Mouse (Mus musculus) mouse embryonic stem cell (cell line): ENCODE results near the gene Ankrd12.

Experiments used
- in situ Hi-C, 2 experiments: fragments of 300-500 bp; cut with MboI; formaldehyde crosslinking; loops; 1 replicate in 1 of 2; 3 replicates in 1 of 2; pipeline ENCODE4 v1.14.3; 2019 to 2020; ENCODE audit warnings: low sequenced_read_pairs in 2 of 2, low pct_unique_long_range_greater_than_20kb in 1 of 2, mixed read lengths in 1 of 2; ENCODE audit not compliant: unreplicated experiment in 1 of 2

Gene Ankrd12

DNA sequence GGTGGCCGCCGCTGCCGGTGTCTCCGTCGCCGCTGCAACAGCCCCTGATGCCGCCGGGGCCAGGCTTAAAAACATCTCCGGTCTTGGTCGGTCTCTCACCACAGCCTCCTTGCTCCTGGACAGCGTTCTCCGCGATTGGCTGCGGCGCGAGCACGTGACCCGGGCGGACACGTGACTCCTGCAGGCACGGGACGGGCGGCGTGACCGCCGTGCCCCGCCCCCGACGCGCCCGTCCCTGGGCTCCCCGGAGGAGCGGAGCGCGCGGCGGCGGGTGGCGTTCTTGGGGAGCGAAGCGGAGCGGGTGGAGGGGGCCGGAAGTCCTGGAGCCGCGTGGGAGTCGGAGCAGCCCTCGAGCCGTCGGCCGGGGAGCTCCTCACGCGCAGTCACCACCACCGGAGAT lies at the start of gene Ankrd12:
Gene Ankrd12 (minus strand): TSS at position 156 of the 400 bp plus-strand sequence.
- in situ Hi-C loops = no loop called here

DNA sequence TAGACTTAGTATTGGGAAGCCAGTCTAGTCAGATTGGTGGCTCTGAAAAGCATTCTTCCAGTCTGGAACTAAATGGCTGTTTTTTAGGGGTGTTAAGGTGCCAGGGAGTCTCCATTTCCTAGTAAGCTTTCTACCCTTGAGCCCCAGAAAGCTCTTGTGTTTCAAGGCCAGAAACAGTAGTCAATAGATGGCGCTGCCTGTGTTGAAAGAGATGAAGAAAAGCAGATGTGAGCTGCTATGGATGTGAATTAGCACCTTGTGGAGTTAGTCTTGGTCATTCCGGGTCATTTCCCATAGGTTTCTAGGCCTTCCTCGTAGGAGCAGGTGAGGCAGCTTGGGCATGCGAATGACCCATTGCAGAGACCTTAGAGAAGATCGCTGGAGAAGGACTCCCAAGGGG lies 48.3 kb upstream of the Ankrd12 start:
- in situ Hi-C loops = no loop called here

DNA sequence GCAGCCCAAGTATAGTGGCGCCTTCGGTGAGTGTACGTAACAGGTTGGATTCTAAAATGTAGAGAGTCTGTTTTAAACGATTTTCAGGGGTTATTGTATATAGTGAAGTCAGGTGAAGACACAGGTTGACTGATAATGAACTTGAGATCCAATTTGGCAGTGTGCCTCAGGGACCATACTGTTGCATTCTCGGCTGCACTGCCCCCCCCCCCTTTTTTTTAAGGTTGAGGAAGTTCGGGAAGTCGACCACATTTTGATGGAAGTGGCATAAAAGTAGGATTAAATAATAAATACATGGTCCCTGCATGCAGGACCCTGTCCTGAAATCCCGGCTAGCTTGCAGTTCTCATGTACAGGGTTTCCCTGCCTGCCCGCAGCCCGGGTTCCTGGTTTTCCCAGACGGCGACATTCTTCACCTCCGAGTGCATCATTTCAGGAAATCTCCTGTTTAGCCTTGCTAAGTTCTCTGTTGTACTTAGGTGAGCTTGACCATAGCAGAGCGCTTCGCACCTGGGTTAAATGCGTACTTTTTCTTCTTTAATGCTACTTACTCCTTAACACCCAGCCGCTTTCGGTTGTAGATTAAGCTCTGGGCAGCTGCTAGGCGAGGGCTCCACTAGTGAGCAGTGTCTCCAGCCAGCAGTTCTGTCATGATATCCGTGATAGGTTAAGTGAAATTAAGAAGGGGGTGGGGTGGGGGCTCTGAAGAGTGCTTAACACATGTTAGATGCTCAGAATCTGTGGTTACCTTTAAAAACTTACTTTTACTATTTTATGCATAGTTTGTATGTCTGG lies 47.1 kb upstream of the Ankrd12 start:
- in situ Hi-C loops = no loop called here

DNA sequence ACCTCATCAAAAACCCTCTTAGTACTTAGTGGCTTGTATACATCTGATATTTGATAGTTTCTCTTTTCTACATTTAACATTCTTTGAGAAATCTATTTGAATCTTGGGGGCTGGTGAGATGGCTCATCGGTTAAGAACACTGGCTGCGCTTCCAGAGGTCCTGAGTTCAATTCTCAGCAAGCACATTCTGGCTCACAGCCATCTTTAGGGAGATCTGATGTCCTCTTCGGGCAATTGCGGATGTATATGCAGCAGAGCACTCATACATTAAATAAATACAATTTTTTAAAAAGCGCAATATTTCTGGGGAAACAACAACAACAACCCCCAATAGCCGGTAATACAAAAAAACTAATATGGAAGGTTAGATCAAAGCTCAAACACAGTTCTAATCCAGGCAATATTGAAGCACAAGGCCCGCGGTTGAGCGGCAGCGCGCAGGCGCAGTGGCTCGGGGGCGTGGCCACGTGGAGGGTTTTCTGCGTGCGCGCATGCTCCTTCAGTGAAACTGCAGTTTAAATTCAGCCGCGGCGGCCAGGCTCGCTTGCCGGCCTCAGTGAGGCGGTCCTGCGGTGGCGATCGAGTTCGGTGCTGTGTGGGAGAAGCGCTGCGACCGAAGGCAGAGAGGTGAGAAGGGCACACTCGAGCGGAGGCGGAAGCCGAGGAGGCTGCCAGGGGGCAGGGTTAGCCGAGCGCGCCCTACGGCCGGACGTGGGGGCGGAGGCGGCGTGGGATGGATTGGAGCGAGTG lies 46.4 kb upstream of the Ankrd12 start, which contains the start of gene Ddx11:
Gene Ddx11 (plus strand): TSS at position 455 of the 750 bp plus-strand sequence.
- in situ Hi-C loops = no loop called here

DNA sequence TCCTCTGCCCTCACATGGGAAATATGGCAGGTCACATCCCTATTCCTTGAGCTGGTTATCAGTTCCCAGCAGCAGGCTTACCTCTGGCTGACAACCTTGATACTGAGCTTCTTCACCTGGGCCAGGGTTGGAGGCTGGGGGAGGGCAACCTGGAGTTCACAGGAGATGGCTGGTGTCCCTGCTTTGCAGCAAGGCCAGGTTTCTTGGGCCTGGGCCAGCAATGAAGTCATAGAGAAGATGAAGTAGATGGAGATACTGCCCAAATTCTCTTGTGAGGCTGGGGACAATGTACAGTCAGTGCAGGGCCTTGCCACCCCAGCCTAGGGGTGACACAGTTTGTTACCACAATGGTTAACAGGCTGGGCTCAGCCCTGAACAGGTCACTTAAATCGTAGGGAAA lies 43.8 kb upstream of the Ankrd12 start:
- in situ Hi-C loops = no loop called here

DNA sequence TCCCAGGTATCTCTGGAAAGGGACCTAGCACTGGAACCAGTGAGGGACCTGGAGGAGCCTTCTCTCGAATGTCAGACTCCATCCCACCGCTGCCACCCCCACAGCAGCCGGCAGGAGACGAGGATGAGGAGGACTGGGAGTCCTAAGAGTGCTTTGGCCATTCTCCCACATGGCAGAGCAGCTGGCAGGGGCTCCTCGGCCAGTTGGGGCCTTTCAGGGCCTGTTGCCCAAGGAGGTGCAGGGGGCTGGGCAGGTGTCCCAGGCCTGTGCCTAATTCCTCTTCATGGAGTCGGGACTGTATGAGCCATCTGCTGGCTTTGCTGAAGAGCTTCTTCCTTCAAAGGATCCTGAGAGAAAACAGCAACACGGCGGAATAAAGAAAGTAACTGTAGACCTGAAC lies 42.1 kb upstream of the Ankrd12 start:
- in situ Hi-C loops = no loop called here

DNA sequence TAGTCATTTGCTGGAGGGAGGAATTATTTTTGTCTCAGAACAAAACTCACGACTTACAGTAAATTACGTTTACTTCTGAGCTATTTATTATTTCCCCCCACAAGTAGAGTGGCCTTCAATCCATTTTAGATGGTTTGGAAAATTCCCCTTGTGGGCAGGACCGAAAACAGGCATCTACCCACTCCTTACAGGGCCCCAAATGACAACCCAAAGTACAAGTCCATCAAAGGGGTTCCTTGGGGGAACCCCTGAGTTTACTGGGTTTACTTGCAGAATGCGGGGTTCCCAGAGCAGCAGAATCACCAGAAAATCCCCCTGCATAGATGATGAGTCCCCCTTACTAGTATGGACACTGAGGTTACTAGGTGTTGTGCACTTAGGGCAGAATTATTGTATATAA lies 35.3 kb upstream of the Ankrd12 start:
- in situ Hi-C loops = no loop called here

DNA sequence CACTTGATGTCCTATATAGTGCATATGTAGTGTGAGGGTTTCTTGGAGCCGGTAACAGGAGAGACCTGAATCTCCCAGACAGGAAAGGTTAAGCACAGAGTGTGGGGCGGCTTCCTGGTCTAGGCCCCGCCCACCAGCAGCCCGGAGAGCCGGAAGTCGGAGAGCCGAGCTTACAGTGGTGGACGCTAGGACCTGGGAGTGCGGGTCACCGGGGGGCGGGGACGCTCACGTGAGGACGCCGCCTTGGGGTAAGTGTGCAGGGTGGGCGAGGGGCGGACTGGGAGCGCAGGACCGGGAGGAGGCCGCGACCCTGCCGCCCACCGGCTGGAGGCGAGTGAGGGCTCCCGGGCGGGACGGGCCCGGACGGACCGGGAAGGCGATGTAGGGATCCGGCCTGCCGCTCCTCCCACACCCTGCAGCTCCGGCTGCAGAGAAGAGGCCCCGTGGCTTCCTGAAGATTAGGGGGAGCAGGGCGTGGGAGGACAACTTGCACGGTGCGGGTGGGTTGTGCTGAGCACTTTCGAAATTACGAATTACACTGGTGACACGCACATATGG lies 34.6 kb upstream of the Ankrd12 start, which contains the start of gene Washc1:
Gene Washc1 (plus strand): TSS at position 144 of the 558 bp plus-strand sequence.
- in situ Hi-C loops = no loop called here

DNA sequence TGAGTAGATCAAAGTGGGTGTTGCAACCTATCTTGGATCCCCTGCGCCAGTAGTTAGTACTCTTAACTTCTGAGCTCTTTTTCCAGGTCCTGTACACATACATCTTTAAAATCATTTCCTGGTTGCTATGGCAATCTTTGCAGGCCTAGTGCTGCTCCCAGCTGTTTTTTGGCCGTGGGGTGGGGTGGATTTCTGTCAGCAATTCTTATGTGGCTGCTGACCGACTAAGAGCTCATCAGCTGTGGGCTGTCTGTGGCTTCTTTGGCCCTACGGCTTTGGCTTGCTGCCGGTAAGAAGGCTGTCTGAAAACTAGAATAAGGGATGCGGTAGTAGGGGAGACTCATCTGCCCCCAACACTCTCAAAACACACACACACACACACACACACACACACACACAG lies 33.9 kb upstream of the Ankrd12 start:
- in situ Hi-C loops = no loop called here

DNA sequence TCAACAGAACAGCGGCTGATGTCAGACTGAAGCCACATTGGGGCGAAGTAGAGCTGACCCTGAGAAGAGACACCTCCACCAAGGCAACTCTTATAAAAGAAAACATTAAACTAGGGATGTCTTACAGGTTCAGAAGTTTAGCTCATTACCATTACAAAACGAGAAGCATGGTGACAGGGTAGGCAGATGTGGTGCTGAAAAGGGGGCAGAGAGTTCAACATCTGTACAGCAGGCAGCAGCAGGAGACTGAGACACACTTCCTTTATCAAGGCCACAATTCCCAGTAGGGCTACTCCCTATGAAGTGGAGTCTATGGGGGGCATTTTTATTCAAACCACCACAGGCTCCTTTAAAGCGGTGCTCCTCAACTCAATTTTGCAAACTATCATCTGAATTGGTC lies 31.3 kb upstream of the Ankrd12 start:
- in situ Hi-C loops = no loop called here

DNA sequence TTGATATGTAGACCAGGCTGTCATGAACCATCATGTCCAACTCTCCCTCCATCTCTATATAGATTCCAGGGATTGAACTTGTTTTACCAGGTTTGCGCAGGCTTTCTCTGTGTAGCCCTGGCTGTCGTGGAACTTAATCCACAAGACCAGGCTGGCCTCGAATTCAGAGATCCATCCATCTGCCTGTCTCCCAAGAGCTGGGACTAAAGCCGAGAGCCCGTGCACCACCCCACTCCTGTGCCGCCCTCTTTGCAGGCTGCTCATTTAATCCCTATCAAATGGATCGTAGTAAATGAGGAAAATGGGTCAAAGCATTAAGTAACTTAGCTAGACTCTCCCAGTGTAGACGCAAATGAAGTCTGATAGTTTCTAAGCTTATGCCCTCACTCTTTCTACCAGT lies 30.6 kb upstream of the Ankrd12 start:
- in situ Hi-C loops = no loop called here

DNA sequence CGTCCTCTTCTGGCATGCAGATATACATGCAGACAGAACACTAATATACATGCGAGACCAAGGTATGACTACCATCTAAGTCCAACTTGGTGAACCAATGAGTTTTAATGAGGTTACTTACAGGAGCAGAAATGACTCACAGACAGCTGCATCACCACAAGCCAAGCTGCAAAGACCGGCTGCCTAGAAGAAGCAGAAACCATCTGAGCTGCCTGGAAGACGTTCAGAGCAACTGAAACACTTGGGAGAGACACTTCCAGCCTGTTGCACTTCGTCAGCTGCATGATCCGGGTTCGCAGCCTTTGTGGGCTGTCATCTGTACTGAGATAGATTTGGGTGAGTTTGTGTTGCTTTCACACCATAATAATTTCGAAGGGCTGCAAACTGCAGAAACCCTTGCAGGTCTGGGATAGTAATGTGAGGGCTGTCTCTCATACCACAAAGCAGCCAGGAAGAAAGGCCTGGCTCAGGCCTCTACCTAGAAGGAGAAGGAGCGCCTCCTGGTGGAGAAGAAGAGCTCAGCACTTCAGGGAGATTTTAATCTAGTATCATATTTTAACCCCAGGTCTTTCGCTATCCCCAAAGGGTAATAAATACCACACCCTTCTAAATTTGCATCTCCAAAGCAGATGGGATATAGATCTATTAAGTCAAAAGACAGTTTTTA lies 29.8 kb upstream of the Ankrd12 start:
- in situ Hi-C loops = no loop called here

DNA sequence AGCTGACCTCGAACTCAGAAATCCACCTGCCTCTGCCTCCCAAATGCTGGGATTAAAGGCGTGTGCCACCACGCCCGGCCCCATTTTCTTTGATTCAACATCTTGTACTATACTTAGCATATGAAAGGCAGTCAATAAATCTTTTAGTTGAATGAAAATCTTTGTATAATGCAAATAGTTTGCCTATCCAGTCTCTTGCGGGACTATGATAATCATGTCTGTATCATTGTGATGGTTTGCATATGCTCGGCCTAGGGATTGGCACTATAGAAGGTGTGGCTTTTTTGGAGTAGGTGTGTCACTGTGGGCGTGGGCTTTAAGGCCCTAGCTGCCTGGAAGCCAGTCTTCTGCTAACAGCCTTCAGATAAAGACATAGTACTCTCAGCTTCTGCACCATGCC lies 27.2 kb upstream of the Ankrd12 start:
- in situ Hi-C loops = no loop called here

DNA sequence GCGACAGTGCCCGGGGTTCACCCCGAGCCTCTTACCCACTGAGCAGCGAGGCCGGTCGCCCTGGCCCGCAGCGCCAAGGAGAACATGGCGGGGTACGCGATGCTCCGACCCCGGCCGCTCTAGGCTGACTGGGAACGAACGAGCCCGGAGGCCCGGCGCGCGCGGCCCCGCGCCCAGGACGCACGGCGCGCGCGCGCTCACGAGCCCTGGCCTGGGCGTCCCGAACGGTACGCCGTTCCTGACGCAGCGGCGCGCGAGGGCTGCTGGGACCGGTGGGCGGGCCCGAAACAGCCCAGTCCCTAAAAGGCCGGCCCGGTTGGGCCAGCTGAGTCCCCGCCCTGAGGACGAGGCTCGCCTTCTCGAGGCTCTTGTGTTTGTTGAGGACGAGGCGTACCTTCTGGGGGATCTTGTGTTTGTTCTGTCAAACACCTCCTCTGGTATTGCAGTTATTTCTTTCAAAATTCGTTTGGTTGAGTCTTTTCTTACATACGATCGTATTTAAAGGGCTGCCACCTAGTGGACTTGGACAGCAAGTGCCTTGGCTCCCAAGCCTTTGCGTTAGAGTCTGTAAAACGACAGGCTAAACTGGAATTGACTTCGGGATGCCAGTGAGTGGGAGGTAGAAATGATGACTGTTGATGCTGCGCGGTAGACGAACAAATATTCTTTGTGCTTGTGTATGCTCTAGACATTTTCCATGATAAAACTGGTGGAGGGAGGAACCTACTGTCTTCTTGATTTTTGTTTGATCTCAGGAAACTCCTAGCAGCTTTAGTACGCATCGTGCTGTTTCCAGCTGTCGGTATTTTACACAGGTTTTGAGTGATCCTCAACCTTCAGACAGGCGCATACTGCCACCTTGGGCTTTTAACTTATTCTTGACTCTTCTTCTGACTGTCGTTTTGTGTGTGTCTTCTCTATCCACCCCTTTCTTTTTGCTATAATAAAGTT lies 24.8 kb upstream of the Ankrd12 start, which contains the start of gene Ndufv2:
Gene Ndufv2 (minus strand): TSS at position 180 of the 951 bp plus-strand sequence.
- in situ Hi-C loops = no loop called here

DNA sequence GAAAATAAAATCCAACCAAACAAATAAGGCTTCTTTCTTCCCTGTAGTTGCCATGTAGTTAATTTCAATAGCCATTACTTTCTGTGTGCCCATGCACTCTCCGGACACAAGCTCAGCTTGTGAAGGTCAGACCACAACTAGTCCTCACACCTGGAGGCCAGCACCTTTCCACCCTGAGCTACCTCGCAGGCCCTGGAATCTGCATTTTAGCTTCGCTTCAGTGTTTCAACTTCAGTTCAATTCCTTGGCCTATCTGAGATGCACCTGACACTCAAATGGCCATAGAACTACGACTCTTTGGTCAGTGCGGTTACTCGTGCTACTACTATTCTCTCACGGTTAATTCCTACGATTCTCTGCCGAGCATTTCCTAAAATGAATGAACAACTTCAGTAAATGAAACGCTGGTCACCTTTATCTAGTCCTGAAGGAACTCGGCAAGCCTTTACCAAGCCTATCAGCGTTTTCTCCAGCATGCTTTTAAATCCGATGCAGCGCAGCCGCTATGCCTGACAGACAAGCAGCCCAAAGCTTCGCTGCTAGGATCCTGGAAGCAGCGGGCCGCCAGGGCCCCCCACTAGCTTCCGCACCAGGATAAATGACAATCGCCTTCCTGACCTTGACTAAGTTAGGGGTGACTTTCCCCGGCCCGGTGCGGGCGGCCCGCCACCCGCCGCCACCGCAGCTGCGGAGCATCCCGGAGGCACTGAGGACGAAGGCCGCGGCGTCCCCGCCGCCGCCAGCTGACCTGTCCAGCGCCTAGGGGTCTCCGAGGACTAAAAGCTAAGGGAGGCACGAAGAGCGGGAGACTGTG lies 23.9 kb upstream of the Ankrd12 start:
- in situ Hi-C loops = no loop called here

DNA sequence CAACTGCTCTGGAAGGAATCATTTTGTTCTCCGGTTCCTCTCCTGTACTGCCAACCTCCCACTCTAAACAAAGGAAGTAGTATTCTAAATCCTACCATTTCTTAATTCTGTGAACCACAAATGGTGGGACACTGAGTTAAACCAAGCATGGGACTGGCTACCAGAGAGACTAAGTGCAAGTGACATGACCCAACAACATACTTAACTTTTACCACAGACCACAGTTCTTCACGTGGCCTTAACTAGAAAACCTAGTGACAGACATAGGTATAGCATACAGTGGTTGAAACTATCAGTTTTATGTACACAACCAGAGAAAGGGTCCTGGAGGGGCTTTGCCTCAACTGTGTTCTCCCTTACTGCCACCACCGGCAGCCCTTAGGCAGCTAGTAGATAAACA lies 15.8 kb upstream of the Ankrd12 start:
- in situ Hi-C loops = no loop called here

DNA sequence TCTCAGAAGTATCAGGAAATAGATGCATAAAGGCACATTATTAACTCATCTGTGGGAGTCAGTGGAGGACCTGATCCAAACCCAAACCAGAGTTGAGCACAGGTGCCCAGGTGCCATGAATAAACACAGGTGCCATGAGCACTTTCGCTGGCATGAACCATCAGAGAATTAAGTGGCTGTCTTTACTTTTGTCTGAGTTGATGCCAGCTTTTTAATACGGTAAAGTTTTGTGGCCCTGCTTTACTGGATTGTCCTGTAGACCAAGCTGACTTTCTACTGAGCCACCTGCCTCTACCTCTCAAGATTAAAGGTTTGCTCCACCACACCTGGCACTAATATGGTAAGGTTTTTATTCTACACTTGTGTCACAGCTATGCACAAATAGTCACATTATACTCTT lies 15.2 kb upstream of the Ankrd12 start:
- in situ Hi-C loops = no loop called here
